In genomic region chr6:115774501-115774921, GRCm38 (mm10) we compare ENCODE assay signal across 8 mouse cellular contexts. TPM values are rescaled to one million over a fixed set of nuclear protein-coding genes. Genes with fewer than 3 reads are reported as not detected.
A peak's percentile ranks its signal among the peaks of the same experiment; 100 is the strongest.
DNase-seq lines count a peak whose midpoint lies in the region; ATAC-seq lines count a peak whose summit lies in the region.

Gene Cand2 (plus strand): TSS chr6:115774538.

- no peaks in the 10 kb centered on the region for H3K27me3 ChIP-seq in forebrain, embryonic 12.5 days
- no peaks in the 10 kb centered on the region for H3K27me3 ChIP-seq in liver, embryonic 11.5 days (replicated peaks; ENCODE audit: control insufficient read depth, insufficient read depth, low read length)
- no peaks in the 10 kb centered on the region for H3K27me3 ChIP-seq in neural tube, embryonic 11.5 days (ENCODE audit: control insufficient read depth, insufficient read depth, low read length)

- H3K9ac ChIP-seq in forebrain, embryonic 12.5 days: peak within 1 kb of the TSS; percentile 85
- peak within 1 kb of the TSS; percentile 81 for H3K9ac ChIP-seq in liver, embryonic 11.5 days (ENCODE audit: low read depth, low read length)
- peak within 1 kb of the TSS; percentile 87 for H3K9ac ChIP-seq in neural tube, embryonic 11.5 days (ENCODE audit: low read length)

- H3K9me3 ChIP-seq in forebrain, embryonic 12.5 days: no peaks in the 10 kb centered on the region
- no peaks in the 10 kb centered on the region for H3K9me3 ChIP-seq in liver, embryonic 11.5 days (ENCODE audit: control insufficient read depth, low read length)
- H3K9me3 ChIP-seq in neural tube, embryonic 11.5 days (ENCODE audit: control insufficient read depth, low read length): no peaks in the 10 kb centered on the region

- peak; percentile 90 for ATAC-seq in forebrain, embryonic 12.5 days (ENCODE audit: low FRiP score)
- ATAC-seq in liver, embryonic 11.5 days (replicated peaks; ENCODE audit: low FRiP score): peak; percentile 77
- peak; percentile 90 for ATAC-seq in neural tube, embryonic 11.5 days (ENCODE audit: insufficient read depth, low FRiP score, low TSS enrichment)

- H3K27ac ChIP-seq in forebrain, embryonic 12.5 days: peak within 1 kb of the TSS; percentile 80
- peak within 1 kb of the TSS; percentile 60 for H3K27ac ChIP-seq in liver, embryonic 11.5 days (ENCODE audit: low read depth, low read length)
- H3K27ac ChIP-seq in neural tube, embryonic 11.5 days (ENCODE audit: low read depth, low read length): peak within 1 kb of the TSS; percentile 67; the same call in 1 of the 2 replicates

- peaks cover 23% of the 10 kb centered on the region for H3K4me1 ChIP-seq in forebrain, embryonic 12.5 days
- H3K4me1 ChIP-seq in liver, embryonic 11.5 days (replicated peaks; ENCODE audit: control insufficient read depth, insufficient read depth, low read length): peaks cover 21% of the 10 kb centered on the region
- peaks cover 15% of the 10 kb centered on the region for H3K4me1 ChIP-seq in neural tube, embryonic 11.5 days (ENCODE audit: control insufficient read depth, insufficient read depth, low read length)

- H3K4me3 ChIP-seq in forebrain, embryonic 12.5 days (replicated peaks): peak within 1 kb of the TSS; percentile 68
- H3K4me3 ChIP-seq in liver, embryonic 11.5 days (ENCODE audit: low read depth, low read length): peak within 1 kb of the TSS; percentile 73
- H3K4me3 ChIP-seq in neural tube, embryonic 11.5 days (ENCODE audit: low read depth, low read length): peak within 1 kb of the TSS; percentile 87

- DNase-seq in right cerebral cortex, postnatal 10 days (ENCODE audit: low spot score in 2 of 2): peak; percentile 55 to 69
- DNase-seq in right cerebral cortex, adult 18-20 months: no peak
- DNase-seq in brain, adult 2 months (ENCODE audit: low read depth, low spot score): peak; percentile 25
- DNase-seq in heart, postnatal 36 days: peak; percentile 52 to 56
- peak; percentile 81 for DNase-seq in liver, embryonic 11.5 days (ENCODE audit: low spot score)
- DNase-seq in neural tube, embryonic 11.5 days (ENCODE audit: low spot score): peak; percentile 86
- DNase-seq in frontal cortex, postnatal 14 days (ENCODE audit: low spot score in 2 of 2): no peak

- H3K4me2 ChIP-seq in forebrain, embryonic 12.5 days: peak within 1 kb of the TSS; percentile 78
- H3K4me2 ChIP-seq in liver, embryonic 11.5 days: peak within 1 kb of the TSS; percentile 86
- peak within 1 kb of the TSS; percentile 90 for H3K4me2 ChIP-seq in neural tube, embryonic 11.5 days (ENCODE audit: low read depth)

- WGBS in forebrain, embryonic 12.5 days: 0% methylated on average over 11 of the region's 28 CpGs
- under 1% methylated on average over 25 of the region's 28 CpGs for WGBS in liver, embryonic 11.5 days
- WGBS in neural tube, embryonic 11.5 days: 1% methylated on average over 24 of the region's 28 CpGs

- intact Hi-C loops in heart, postnatal 36 days (cut with DNase I): loop anchor here (5.0 kb wide), 2 partner anchors 172 to 542 kb away; partner anchors contain the start of gene Mkrn2

- H3K36me3 ChIP-seq in forebrain, embryonic 12.5 days (replicated peaks): peaks cover 9% of the 10 kb centered on the region
- peaks cover 3% of the 10 kb centered on the region; the same call in 1 of the 2 replicates for H3K36me3 ChIP-seq in liver, embryonic 11.5 days (ENCODE audit: control insufficient read depth, insufficient read depth, low read length)
- peaks cover 3% of the 10 kb centered on the region; the same call in 1 of the 2 replicates for H3K36me3 ChIP-seq in neural tube, embryonic 11.5 days (ENCODE audit: control insufficient read depth, insufficient read depth, low read length)

RNA-seq across cellular contexts. Expression of gene Cand2, which starts in this region (rescaled TPM):
- 40.8 and 43.1 TPM in 2 replicates for polyA plus RNA-seq in forebrain, embryonic 12.5 days (2016; fragmentation: Nextera tagmentation; extraction: Ambion mirVana)
- total RNA-seq in heart, postnatal 36 days (2021): 10 to 100 TPM; 72.4 to 76.5 TPM
- 20.3 and 22.0 TPM in 2 replicates for polyA plus RNA-seq in liver, embryonic 11.5 days (2014; fragmentation: Nextera tagmentation; extraction: Ambion mirVana)
- 37.7 and 37.9 TPM in 2 replicates for polyA plus RNA-seq in neural tube, embryonic 11.5 days (2014; fragmentation: Nextera tagmentation; extraction: Ambion mirVana)

Comparison
In these comparisons a context has a peak if more than half of its experiments do, and no peak if none do; other contexts are left out.
1. DNase-seq: peak in right cerebral cortex, postnatal 10 days (2 of 2), brain, adult 2 months (single experiment), heart, postnatal 36 days (2 of 2), liver, embryonic 11.5 days (single experiment) and neural tube, embryonic 11.5 days (single experiment); none in right cerebral cortex, adult 18-20 months (single experiment) and frontal cortex, postnatal 14 days (0 of 2).
2. Peak in every context shown above with its lines, with median percentiles within 50 percentile points of each other: ATAC-seq, H3K27ac ChIP-seq, H3K4me2 ChIP-seq, H3K4me3 ChIP-seq and H3K9ac ChIP-seq.